Mouse (Mus musculus): ENCODE data around the gene Foxp2.

DNA sequence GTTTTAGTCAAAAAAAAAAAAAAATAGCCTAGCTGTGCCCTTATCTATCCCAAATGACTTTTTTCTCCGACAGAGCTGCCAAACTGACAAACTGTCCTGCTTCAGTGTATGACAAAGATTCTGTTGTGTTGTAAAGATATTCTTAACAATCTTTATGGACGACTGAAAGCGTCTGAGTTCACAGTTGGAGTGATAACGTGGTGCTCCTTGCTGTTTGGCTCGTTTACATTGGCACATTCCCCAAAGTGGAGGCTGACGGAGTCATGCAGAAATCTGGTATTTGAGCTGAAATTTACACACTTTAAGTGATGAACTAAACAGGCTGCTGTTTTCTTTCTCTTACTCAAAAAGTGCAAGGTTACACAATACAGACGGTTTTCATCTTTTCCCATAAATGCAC, 356.2 kb downstream of the Foxp2 start:
- TF ChIP-seq CTCF (IDR thresholded peaks at IDR 0.05) (no peak), POLR2A (IDR thresholded peaks at IDR 0.05; ENCODE audit: insufficient read depth, low read depth, low read length) (no peak)
